Mouse (Mus musculus) gastrocnemius, adult 2 months (tissue): ENCODE results near the gene Rad51b. TPM values are rescaled to one million over a fixed set of nuclear protein-coding genes. Genes with fewer than 3 reads are reported as not detected.

ENCODE experiments used
- DNase-seq: peaks from one replicate; pipeline ENCODE4 v3.0.0; 2022
- H3K27ac ChIP-seq: fragments of 200-600 bp; 2 replicates; pipeline ENCODE4 v1.8.1; 2022; ENCODE audit warnings: mild to moderate bottlenecking
- H3K4me3 ChIP-seq: fragments of 200-600 bp; 2 replicates; pipeline ENCODE4 v1.8.1; 2022; ENCODE audit warnings: mild to moderate bottlenecking, moderate library complexity
- CTCF ChIP-seq: fragments of 200-600 bp; IDR thresholded peaks from 2 replicates; pipeline ENCODE4 v1.8.1; 2022; ENCODE audit warnings: antibody characterized with exemption, mild to moderate bottlenecking, moderate library complexity
- intact Hi-C: fragments of 180-260 bp; cut with DNase I; formaldehyde crosslinking; loops from one replicate; pipeline ENCODE4 v1.15.1; 2025
- long read RNA-seq, 2 experiments: library from polyadenylated mRNA; stranded (forward); transcript quantifications; one replicate each; pipeline ENCODE4 v2.0.0; 2021
- total RNA-seq, 2 experiments: library from RNA; stranded (reverse); gene quantifications; 2 replicates each; pipeline ENCODE4 v1.2.3; 2021

Gene Rad51b
- under 1 TPM in 1 of 2 experiments, not detected in 1; 0.11 TPM for total RNA-seq
- long read RNA-seq, experiment 1 = 0 reads
- long read RNA-seq, experiment 2 = 0 reads

GRCm38 (mm10) chr12:79297121-79297576 lies at the start of gene Rad51b:
Gene Rad51b, plus strand, starts transcription at chr12:79297282.
- TF ChIP-seq CTCF = no peak
- DNase-seq = peak; percentile 76
- peak within 1 kb of the TSS; percentile 91 for H3K27ac ChIP-seq
- intact Hi-C loops = no loop called here
- H3K4me3 ChIP-seq = peak within 1 kb of the TSS; percentile 95

DNA sequence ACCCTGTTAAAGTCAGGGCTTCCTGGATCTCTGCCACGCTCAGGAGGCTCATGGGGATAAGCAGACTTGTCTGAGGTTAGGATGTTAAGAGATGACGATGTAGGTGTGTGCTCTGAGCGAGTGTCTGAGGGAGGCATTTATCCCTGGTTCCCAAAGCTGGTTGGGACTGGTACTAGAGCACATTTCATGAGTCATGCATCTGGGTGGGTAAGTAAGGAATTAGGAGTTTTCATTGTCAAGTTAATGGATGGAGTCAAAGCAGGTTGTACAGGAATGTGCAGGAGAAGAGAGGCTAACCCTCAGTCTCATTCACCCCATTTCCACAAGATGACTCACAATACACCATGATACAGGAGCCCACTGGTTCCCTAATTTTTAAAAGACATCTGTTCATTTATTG lies 49.0 kb upstream of the Rad51b start:
- no peak for DNase-seq
- H3K4me3 ChIP-seq = no peak overlapping the region
- TF ChIP-seq CTCF = no peak
- no peak overlapping the region for H3K27ac ChIP-seq
- intact Hi-C loops = no loop called here

DNA sequence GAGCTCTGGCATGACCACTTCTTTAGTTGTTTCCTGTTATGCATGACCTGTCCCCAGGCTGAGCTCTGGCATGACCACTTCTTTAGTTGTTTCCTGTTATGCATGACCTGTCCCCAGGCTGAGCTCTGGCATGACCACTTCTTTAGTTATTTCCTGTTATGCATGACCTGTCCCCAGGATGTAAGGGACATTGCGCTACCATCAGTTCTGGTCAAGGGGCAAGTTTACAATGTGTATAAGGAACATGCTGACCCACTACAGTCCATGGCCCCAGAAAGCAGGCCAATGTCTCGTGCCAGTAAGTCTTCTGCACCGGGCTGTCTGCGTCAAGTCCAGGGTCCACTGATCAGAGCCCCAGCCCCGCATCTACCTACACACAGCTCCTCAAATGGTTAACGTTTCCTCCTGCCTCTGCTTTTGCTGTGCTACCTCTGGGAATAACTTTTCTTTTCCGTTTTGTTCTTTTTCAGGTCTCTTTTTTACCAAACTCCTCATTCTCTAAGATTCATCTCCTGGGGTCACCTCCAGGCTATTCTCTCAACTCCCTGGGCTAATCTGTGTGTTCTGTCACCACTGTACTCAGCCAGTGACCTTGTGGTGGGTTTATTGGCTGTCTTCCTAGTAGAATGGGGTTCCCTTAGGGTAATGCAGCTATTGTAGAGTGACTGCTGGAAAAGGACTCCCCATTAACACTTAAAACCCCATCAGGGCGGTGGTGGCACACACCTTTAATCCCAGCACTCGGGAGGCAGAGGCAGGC lies 43.6 kb upstream of the Rad51b start:
- intact Hi-C loops = no loop called here
- Histone ChIP-seq H3K4me3 (no peak overlapping the region), H3K27ac (no peak overlapping the region)
- no peak for DNase-seq
- no peak for TF ChIP-seq CTCF

- TF ChIP-seq CTCF = no peak
- intact Hi-C loops = no loop called here
- no peak overlapping the region for H3K27ac ChIP-seq
- H3K4me3 ChIP-seq = no peak overlapping the region
- no peak for DNase-seq
These were observed 42.1 kb upstream of the Rad51b start for GRCm38 (mm10) chr12:79254975-79255374.

DNA sequence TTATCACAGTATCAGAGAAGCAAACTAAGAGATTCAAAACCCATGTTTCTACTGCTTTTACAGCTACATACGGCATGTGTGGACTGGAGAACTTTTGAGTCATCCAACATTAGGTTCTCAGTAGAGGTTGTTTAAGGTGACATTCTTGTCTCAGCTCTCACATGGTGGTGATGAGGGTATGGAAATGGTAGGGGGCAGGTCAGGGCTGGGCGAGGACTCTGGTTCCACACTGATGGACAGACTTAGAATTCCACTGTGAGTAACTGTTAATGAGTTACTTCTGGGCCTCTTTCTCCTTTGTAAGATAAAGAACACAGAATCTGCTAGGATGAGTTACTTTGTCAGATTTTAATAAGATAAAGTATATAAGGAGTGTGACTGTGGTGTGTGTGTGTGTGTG lies 36.9 kb upstream of the Rad51b start:
- intact Hi-C loops = loop anchor here (5.0 kb wide), 1 partner anchor 68 kb away; the partner anchor contains the start of gene Rdh11
- no peak overlapping the region for H3K4me3 ChIP-seq
- no peak for TF ChIP-seq CTCF
- DNase-seq = no peak
- H3K27ac ChIP-seq = no peak overlapping the region

DNA sequence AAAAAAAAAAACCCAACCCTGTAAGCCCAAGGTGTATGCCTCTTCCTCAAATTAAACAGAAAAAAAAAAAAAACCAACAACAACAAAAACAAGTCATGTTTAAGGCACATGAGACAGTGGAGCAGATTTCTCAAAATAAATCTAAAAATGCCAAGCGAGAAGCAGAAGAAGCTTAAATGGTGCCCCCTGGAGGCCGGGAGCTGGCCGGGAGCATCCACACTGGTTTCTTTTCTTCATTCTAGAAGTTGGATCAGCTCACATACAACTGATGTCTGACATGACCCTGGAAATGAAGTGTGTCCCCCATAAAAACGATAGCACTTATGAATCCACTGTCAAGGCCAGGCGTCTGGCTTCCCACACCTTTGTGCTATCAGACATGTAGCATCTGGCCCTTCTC lies 36.0 kb upstream of the Rad51b start:
- peak; percentile 56 for TF ChIP-seq CTCF
- DNase-seq = no peak
- H3K4me3 ChIP-seq = no peak overlapping the region
- intact Hi-C loops = loop anchor here (5.0 kb wide), 1 partner anchor 69 kb away; the partner anchor contains the start of gene Rdh11
- no peak overlapping the region for H3K27ac ChIP-seq

DNA sequence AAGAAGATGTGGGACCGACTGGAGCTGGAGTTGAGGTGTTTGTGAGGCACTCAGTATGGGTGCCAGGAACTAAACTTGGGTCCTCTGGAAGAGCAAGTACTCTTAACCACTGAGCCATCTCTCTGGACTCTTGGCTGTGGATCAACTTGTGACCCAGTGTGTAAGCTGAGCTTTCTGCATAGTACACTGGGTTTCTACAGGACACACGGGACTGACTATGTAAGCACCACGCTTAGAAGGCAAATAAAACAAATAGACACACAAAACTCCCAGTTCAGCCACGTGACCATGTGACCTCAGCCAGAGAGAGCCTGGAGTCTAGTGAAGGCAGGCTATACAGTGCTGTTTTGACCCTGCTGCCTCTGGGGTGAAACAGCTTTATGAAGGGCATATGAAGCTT lies 24.5 kb upstream of the Rad51b start:
- no peak for TF ChIP-seq CTCF
- no peak for DNase-seq
- no peak overlapping the region for H3K4me3 ChIP-seq
- no peak overlapping the region for H3K27ac ChIP-seq
- intact Hi-C loops = no loop called here

GRCm38 (mm10) chr12:79279513-79280115 lies 17.5 kb upstream of the Rad51b start:
- no peak overlapping the region for H3K27ac ChIP-seq
- intact Hi-C loops = no loop called here
- H3K4me3 ChIP-seq = no peak overlapping the region
- TF ChIP-seq CTCF = no peak
- DNase-seq = no peak

DNA sequence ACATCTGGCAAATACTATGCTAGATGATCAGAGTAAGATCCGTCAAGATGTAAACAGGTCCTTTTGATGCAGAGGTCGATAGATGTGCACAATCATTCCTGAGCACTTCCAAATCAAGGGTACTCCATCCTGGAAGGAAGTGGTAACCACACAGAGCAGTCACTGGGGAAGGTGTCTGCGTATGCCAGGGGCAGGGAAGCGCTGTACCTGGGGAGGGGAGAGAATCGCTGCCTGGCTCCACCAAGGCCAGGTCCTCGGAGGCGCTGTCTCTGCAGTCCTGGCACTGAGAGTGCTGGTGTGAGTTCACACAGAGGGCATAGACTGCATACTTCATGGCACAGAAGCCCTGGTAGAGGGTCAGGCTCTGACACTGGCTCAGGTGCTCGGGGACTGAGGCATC lies 14.5 kb upstream of the Rad51b start:
- no peak overlapping the region for H3K4me3 ChIP-seq

DNA sequence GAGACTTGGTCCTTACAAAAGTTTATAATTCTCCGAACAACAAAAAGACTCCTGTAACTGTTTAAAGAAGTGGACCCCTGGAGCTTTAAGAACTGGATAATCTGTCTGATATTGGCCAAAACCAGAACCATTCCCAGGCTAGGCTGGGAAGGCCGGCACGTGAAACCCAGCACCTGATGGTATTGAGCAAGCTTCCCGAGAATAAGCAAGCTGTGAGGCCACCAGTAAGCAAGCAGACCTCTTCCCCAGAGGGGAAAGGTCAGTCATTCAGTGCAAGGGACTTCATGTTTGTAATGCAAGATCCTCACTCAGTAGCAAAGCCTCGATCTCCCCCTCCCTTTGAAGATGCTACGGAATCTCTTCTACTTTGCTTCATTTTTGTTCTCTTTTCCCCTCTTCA lies 4.2 kb upstream of the Rad51b start:
- H3K27ac ChIP-seq = no peak overlapping the region
- no peak for DNase-seq
- no peak overlapping the region for H3K4me3 ChIP-seq
- no peak for TF ChIP-seq CTCF
- intact Hi-C loops = no loop called here

More for the DNA sequence above, 14.5 kb upstream of the Rad51b start:
- no peak for TF ChIP-seq CTCF
- no peak overlapping the region for H3K27ac ChIP-seq
- intact Hi-C loops = no loop called here
- no peak for DNase-seq

- intact Hi-C loops = no loop called here
- Histone ChIP-seq H3K4me3 (peak within 1 kb of the TSS; percentile 95), H3K27ac (peak within 1 kb of the TSS; percentile 91)
- TF ChIP-seq CTCF = peak; percentile 25; the same call in 1 of the 2 replicates
- DNase-seq = peak; percentile 95
These were observed 811 bp upstream of the Rad51b start, which contains the start of gene Zfyve26 for GRCm38 (mm10) chr12:79296126-79296816. Gene Zfyve26, minus strand, starts transcription at chr12:79296304.

- Histone ChIP-seq H3K27ac (no peak overlapping the region), H3K4me3 (peak overlapping the region; percentile 95)
- TF ChIP-seq CTCF = no peak
- no peak for DNase-seq
- intact Hi-C loops = no loop called here
These were observed 978 bp downstream of the Rad51b start for GRCm38 (mm10) chr12:79297884-79298636.
